Mouse (Mus musculus): ENCODE measurements around the gene Olfr1418. TPM values are rescaled to one million over a fixed set of nuclear protein-coding genes. Genes with fewer than 3 reads are reported as not detected.

Gene Olfr1418
- polyA plus RNA-seq (2015; fragmentation: Nextera tagmentation; extraction: Ambion mirVana), result not detected in 2 replicates

DNA sequence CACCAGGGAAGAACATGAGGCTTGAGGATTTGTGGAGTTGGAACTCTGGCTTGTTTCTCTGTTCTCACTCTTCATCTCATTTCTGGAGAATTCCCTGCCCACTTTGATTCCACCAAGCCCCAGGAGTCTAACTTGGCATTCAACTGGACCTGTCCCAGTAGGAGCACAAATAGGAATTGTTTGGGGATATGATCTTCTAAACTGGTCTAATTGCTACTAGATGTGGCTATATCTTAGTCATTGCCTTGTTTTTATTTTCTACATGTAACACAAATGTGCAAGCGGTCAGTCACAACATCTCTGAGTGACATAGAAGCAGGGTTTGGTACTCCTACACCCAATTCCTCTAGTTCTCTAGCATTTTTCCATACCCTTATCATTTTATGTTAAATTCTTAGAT lies at the start of gene Olfr1418:
Gene Olfr1418 (minus strand): TSS at position 101 of the 400 bp plus-strand sequence.

DNA sequence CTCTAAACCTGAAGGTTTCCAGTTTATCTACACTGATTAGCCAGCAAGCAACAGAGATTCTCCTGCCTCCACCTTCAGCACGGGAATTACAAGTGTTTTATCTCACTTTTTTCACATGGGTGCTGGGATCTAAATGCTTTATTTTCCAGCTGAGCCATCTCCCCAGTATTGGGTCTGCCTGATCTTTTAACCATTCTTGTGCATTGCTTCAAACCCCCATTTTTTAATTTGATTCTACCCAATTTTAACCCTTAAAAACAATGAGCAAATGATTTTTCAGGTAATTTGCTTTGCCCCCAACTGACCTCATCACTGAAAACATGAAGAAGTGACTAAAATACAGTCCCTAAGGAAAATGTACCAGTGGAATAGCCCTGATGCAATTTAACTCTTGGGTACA lies 25.4 kb upstream of the Olfr1418 start, which contains the start of gene Olfr1420:
Gene Olfr1420 (plus strand): TSS at position 301 of the 400 bp plus-strand sequence.

DNA sequence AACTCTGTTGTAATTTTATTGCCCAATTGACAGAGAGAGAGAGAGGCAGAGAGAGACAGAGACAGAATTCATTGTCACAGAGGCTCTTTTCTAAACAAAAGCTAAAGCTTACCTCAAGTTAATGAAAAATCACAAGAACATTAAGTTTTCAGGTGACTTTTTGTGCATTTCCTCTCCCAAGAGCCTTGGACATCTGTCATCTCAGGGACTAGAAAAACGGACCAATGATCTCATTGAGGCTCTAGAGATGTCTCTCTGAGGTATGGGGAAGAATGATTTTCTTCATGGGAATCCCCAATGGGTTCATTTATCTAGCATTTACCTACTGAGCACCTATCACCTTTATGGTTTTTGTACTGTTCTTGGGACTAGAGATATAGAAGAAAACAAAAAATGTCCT lies 14.1 kb upstream of the Olfr1418 start, which contains the start of gene Olfr1419:
Gene Olfr1419 (minus strand): TSS at position 101 of the 400 bp plus-strand sequence.

DNA sequence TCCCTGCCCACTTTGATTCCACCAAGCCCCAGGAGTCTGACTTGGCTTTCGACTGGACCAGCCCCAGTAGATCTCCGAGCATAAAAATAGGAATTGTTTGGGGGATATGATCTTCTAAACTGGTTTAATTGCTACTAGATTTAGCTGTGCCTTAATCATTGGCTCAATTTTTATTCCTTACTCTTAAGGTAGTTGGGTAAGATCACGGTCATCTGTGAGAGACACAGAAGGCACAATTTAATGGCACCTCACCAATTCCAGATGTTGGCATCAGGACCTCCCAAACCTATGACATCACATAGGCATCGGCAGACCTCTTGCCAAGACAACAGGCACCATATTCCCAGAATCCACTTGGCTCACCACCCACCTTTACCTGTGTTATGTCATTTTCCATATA lies 21.7 kb downstream of the Olfr1418 start, which contains the start of gene Olfr1417:
Gene Olfr1417 (minus strand): TSS at position 101 of the 400 bp plus-strand sequence.

DNA sequence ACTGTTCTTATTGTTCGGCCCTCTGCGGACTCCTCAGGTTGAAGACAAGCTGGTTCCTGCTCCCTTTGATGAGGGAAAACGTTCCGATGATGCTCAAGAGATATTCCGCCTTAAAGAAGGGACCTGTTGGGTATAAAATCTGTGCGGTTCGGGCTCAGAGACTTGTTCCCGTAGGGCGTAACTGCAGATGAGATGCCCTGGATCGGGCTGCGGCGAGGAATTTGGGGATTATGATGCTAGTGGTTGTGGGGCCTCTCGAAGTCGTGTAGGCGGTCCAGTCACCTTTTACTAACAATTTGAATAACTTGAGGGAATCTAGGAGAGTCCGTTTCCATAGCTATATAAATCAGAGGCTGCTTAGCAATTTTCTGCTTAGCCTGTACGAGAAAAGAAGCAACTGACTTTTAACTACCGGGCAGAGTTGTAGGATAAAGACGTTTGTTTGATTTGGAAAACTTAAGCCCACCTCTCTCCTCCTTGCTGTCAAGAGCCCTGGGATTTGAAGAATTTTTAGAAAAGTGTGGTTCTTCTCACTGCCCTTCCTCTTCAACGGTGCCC lies 41.6 kb downstream of the Olfr1418 start, which contains the start of gene Stx3:
Gene Stx3 (minus strand): TSS at position 261 of the 558 bp plus-strand sequence.

Other genes with a start within 250 kb of the Olfr1418 start
- 3.8 and 6.4 TPM in 2 replicates for gene Ms4a2, start 237.3 kb downstream of the Olfr1418 start, polyA plus RNA-seq (2015; fragmentation: Nextera tagmentation; extraction: Ambion mirVana)
- gene Ms4a3, start 220.2 kb downstream of the Olfr1418 start, polyA plus RNA-seq (2015; fragmentation: Nextera tagmentation; extraction: Ambion mirVana), result 55.4 and 73.6 TPM in 2 replicates
- 0.32 and 0.40 TPM in 2 replicates for gene Oosp2, start 200.5 kb downstream of the Olfr1418 start, polyA plus RNA-seq (2015; fragmentation: Nextera tagmentation; extraction: Ambion mirVana)
- gene Oosp1, start 169.9 kb downstream of the Olfr1418 start, polyA plus RNA-seq (2015; fragmentation: Nextera tagmentation; extraction: Ambion mirVana), result 0.35 TPM in 1 of 2 replicates, not detected in the other
- gene Oosp3, start 164.0 kb downstream of the Olfr1418 start, polyA plus RNA-seq (2015; fragmentation: Nextera tagmentation; extraction: Ambion mirVana), result not detected in 2 replicates
- gene Gif, start 113.5 kb downstream of the Olfr1418 start, polyA plus RNA-seq (2015; fragmentation: Nextera tagmentation; extraction: Ambion mirVana), result 0.13 TPM in 1 of 2 replicates, not detected in the other
- gene Mrpl16, start 90.7 kb downstream of the Olfr1418 start, polyA plus RNA-seq (2015; fragmentation: Nextera tagmentation; extraction: Ambion mirVana), result 39.4 and 45.3 TPM in 2 replicates
- gene Stx3, start 41.7 kb downstream of the Olfr1418 start, polyA plus RNA-seq (2015; fragmentation: Nextera tagmentation; extraction: Ambion mirVana), result 5.2 and 5.9 TPM in 2 replicates
- gene Olfr1417, start 21.8 kb downstream of the Olfr1418 start, polyA plus RNA-seq (2015; fragmentation: Nextera tagmentation; extraction: Ambion mirVana), result not detected in 2 replicates
- not detected in 2 replicates for gene Olfr1419, start 14.0 kb upstream of the Olfr1418 start, polyA plus RNA-seq (2015; fragmentation: Nextera tagmentation; extraction: Ambion mirVana)
- 0.11 TPM in 1 of 2 replicates, not detected in the other for gene Olfr1420, start 25.5 kb upstream of the Olfr1418 start, polyA plus RNA-seq (2015; fragmentation: Nextera tagmentation; extraction: Ambion mirVana)
- 5.4 and 6.3 TPM in 2 replicates for gene Patl1, start 51.3 kb upstream of the Olfr1418 start, polyA plus RNA-seq (2015; fragmentation: Nextera tagmentation; extraction: Ambion mirVana)
- 4.3 and 4.9 TPM in 2 replicates for gene Osbp, start 104.9 kb upstream of the Olfr1418 start, polyA plus RNA-seq (2015; fragmentation: Nextera tagmentation; extraction: Ambion mirVana)
- not detected in 2 replicates for gene Olfr1423, start 180.3 kb upstream of the Olfr1418 start, polyA plus RNA-seq (2015; fragmentation: Nextera tagmentation; extraction: Ambion mirVana)
- gene Olfr1424, start 201.6 kb upstream of the Olfr1418 start, polyA plus RNA-seq (2015; fragmentation: Nextera tagmentation; extraction: Ambion mirVana), result not detected in 2 replicates
- not detected in 2 replicates for gene Olfr1425, start 216.7 kb upstream of the Olfr1418 start, polyA plus RNA-seq (2015; fragmentation: Nextera tagmentation; extraction: Ambion mirVana)
- not detected in 2 replicates for gene Olfr1426, start 230.9 kb upstream of the Olfr1418 start, polyA plus RNA-seq (2015; fragmentation: Nextera tagmentation; extraction: Ambion mirVana)
- gene Olfr1427, start 242.3 kb upstream of the Olfr1418 start, polyA plus RNA-seq (2015; fragmentation: Nextera tagmentation; extraction: Ambion mirVana), result not detected in 2 replicates